Mouse (Mus musculus) midbrain, embryonic 15.5 days (tissue): Measurements from ENCODE around the gene Tssk1. TPM values are rescaled to one million over a fixed set of nuclear protein-coding genes. Genes with fewer than 3 reads are reported as not detected.

Experiments
- ATAC-seq: fragments of 200-750 bp; cut with Nextera tagmentation; replicated peaks from 2 replicates; pipeline ENCODE4 v1.8.0; 2017; ENCODE audit warnings: moderate TSS enrichment
- H3K27ac ChIP-seq: fragments of 300-500 bp; sonication (generic); 2 replicates; pipeline ENCODE4 v1.5.1; 2015; ENCODE audit warnings: mild to moderate bottlenecking, inconsistent platforms
- H3K27me3 ChIP-seq: fragments of 300-500 bp; sonication (generic); replicated peaks from 2 replicates; pipeline ENCODE4 v1.6.1; 2015; ENCODE audit warnings: inconsistent platforms
- H3K36me3 ChIP-seq: fragments of 300-500 bp; sonication (generic); replicated peaks from 2 replicates; pipeline ENCODE4 v1.6.1; 2015; ENCODE audit warnings: inconsistent platforms
- H3K4me1 ChIP-seq: fragments of 300-500 bp; sonication (generic); 2 replicates; pipeline ENCODE4 v1.6.1; 2015; ENCODE audit warnings: inconsistent platforms
- H3K4me2 ChIP-seq: fragments of 300-500 bp; sonication (generic); 2 replicates; pipeline ENCODE4 v1.6.1; 2015; ENCODE audit warnings: inconsistent platforms, mild to moderate bottlenecking, moderate library complexity
- H3K4me3 ChIP-seq: fragments of 300-500 bp; sonication (generic); 2 replicates; pipeline ENCODE4 v1.5.1; 2015; ENCODE audit warnings: mild to moderate bottlenecking, inconsistent platforms
- H3K9ac ChIP-seq: fragments of 300-500 bp; sonication (generic); 2 replicates; pipeline ENCODE4 v1.6.1; 2015; ENCODE audit warnings: mild to moderate bottlenecking, inconsistent platforms
- H3K9me3 ChIP-seq: fragments of 300-500 bp; sonication (generic); 2 replicates; pipeline ENCODE4 v1.6.1; 2016; ENCODE audit warnings: inconsistent platforms
- WGBS: fragments of 180-500 bp; shearing (Covaris S2); methylation state at CpG from one replicate; pipeline ENCODE4 v1.1.7; 2015; ENCODE audit warnings: mixed read lengths; 5-methylcytosine and 5-hydroxymethylcytosine counted together
- polyA plus RNA-seq: library from polyadenylated mRNA; unstranded; fragments of >200 nt; fragmentation: Nextera tagmentation; extraction: Ambion mirVana; gene quantifications from 2 replicates; pipeline ENCODE4 v1.2.1, GENCODE M21; 2015

Gene Tssk1
- polyA plus RNA-seq, 1 experiment from 2014 or later, result not detected

DNA sequence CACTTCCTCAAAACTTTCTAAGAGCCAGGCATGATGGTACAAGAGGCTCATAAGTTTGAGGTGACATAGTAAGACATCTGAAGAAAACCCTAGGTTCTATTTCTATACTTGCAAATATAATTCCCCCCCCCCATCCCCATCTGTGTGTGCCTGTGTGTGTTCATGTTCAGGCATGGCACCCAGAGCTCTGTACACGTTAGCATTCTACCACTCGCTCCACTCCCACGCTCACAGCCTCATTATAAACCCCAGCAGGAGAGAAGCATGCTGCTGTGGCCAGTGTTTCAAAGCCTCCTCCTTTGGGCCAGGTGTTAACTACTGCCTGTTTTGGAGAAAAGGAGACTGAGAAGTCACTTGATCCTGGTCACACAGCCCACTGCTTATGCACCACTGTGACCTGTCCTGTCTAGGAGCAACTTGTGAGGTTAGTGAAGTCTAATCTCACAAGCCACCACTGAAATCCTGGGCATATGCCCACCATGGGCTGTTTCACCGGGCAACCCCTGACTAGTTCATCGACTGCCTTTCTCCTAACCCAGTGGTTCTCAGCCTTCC is 38.0 kb downstream of the Tssk1 start:
- Histone ChIP-seq H3K4me3 (no peak overlapping the region), H3K9me3 (no peaks in the 10 kb centered on the region), H3K4me2 (no peak overlapping the region), H3K9ac (no peak overlapping the region), H3K4me1 (peaks cover 11% of the 10 kb centered on the region), H3K36me3 (no peaks in the 10 kb centered on the region), H3K27me3 (0 out of 2 replicates have a peak, but pooled peaks cover 3% of the 10 kb centered on the region), H3K27ac (no peak overlapping the region)
- no peak for ATAC-seq
- WGBS, result 75% methylated on average over 5 of the region's 5 CpGs

DNA sequence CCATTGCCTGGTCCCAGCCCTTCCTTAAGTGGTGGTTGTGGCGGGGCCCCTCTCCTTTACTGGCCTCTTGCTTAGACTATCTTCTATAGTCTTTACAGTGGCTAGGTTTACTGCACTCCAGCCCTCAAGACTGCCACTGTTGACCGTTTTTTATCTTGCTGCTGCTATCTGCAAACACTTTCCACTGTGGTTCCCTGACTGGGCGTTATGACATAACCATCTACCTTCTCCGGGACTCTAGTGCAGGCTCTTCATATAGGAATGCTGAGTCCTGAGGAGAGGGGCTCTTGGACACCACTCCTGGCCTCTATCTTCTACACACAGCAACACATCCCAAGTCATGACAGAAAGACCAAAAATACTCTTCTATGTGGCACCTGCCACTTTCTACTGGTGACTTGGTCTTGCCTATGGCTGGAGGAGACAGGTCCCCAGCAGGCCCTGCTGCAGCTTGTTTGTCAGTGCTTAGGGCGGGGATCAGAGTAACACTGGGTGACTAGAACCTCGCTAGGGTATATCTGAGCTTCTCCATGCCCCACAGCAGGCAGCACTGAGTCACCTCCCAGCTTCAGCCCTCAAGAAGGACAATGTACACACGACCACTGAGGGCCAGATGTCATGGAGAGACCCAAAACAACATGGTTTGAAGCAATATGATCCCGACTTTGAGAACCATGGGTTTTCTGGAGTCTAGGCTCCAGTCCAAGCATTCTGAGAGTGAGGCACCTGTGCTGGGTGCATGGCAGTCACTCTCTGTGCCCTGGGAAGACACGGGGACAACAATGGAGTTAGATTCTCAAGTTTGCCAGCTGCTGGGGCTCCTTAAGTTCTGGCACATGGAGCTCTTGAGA is 39.8 kb downstream of the Tssk1 start:
- ATAC-seq, result no peak
- Histone ChIP-seq H3K36me3 (no peaks in the 10 kb centered on the region), H3K27ac (no peak overlapping the region), H3K4me3 (no peak overlapping the region), H3K9me3 (no peaks in the 10 kb centered on the region), H3K9ac (no peak overlapping the region), H3K27me3 (0 out of 2 replicates have a peak, but pooled peaks cover 3% of the 10 kb centered on the region), H3K4me2 (no peak overlapping the region), H3K4me1 (peaks cover 2% of the 10 kb centered on the region)
- 72% methylated on average over 9 of the region's 9 CpGs for WGBS

DNA sequence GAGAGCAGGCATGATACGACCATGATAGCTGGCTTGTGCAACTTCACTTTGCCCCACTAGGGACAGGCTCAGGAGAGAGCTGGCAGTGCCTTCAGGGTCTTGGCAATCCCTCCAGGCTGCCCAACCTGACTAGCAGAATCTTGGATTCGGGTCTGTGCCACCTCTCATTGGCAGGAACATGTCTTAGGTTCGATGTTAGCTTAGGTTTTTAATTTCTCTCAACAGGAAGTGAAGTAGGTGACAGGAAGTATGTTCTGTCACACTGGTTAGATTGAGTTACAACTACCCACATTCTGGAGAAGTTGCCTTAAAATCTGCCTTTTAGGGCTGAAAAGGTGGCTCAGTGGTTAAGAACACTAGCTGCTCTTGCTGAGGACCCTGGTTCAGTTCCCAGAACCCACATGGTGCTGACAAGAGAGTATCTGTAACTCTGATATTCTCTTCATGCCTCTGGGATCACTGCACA is 40.5 kb downstream of the Tssk1 start:
- 55% methylated on average over 3 of the region's 3 CpGs for WGBS
- 0 out of 2 replicates have a peak, but pooled peaks cover 3% of the 10 kb centered on the region for H3K27me3 ChIP-seq

DNA sequence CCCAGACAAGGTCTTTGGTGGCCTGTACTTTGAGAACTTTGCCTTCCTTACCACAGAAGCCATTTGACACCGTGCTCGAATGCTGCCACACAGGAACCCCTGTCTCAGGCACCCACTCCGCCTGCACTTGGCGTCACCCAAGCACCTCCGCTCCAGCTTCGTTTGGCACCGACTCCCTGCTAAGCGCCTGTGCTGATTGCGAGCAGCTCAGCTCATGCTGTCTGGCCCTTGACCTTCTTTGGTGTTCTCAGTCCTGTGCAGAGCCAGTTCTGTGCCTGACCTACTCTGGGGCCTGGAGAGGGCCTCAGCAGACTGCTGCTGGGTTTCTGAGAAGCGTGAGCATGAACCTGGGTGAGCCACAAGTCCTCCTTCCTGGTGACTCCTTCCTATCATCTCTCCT is 42.8 kb downstream of the Tssk1 start:
- ATAC-seq, result no peak
- Histone ChIP-seq H3K9ac (no peak overlapping the region), H3K27me3 (0 out of 2 replicates have a peak, but pooled peaks cover 3% of the 10 kb centered on the region), H3K4me2 (no peak overlapping the region), H3K27ac (no peak overlapping the region), H3K9me3 (no peaks in the 10 kb centered on the region), H3K4me3 (no peak overlapping the region), H3K4me1 (no peaks in the 10 kb centered on the region), H3K36me3 (no peaks in the 10 kb centered on the region)
- 88% methylated on average over 10 of the region's 10 CpGs for WGBS

More for the DNA sequence above, 40.5 kb downstream of the Tssk1 start:
- Histone ChIP-seq H3K4me3 (no peak overlapping the region), H3K9me3 (no peaks in the 10 kb centered on the region), H3K4me1 (no peaks in the 10 kb centered on the region; the same call in 1 of the 2 replicates), H3K27ac (no peak overlapping the region), H3K36me3 (no peaks in the 10 kb centered on the region), H3K9ac (no peak overlapping the region), H3K4me2 (no peak overlapping the region)
- ATAC-seq, result no peak

DNA sequence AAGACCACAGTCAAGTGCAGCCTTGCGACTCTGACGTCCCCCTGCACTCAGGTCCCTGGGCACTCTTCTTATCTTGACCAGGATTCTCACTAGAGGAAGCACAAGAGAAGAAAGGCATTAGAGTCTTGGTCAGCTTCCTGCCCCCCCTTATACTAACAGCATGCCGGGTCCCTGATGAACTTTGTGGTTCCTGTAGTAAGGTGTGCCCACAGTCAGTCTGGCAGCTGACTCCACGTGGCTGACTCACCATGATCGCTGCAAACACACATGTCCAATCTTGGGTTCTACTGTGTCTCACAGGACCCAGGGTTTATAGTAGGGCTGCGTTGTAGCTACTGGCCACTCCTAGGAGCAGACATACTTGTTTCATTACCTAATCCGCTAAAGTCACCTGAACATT is 44.2 kb downstream of the Tssk1 start:
- Histone ChIP-seq H3K27ac (no peak overlapping the region), H3K36me3 (no peaks in the 10 kb centered on the region), H3K4me2 (no peak overlapping the region), H3K9me3 (no peaks in the 10 kb centered on the region), H3K4me3 (no peak overlapping the region), H3K27me3 (0 out of 2 replicates have a peak, but pooled peaks cover 3% of the 10 kb centered on the region), H3K4me1 (no peaks in the 10 kb centered on the region), H3K9ac (no peak overlapping the region)
- 85% methylated on average over 7 of the region's 7 CpGs for WGBS
- ATAC-seq, result no peak

DNA sequence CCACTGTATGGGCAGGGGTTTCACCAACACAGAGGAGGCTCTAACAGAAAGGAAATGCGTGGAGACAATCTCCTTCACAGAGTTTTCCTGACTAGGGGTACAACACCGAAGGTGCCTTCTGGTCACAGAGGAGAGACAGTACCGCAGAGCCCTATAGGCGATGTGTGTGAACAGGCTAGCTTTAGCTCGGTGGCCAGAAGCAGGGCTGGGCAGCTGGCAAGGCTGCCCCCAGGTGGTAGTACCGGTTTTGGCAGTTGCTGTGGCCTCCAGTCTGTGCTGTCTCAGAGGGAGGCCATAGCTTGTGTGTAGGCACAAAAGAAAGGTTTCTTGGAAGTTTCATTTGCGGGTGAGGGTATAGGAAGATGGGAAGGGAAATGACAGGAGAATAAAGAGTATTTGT is 44.8 kb downstream of the Tssk1 start:
- Histone ChIP-seq H3K27ac (no peak overlapping the region), H3K36me3 (no peaks in the 10 kb centered on the region), H3K27me3 (0 out of 2 replicates have a peak, but pooled peaks cover 3% of the 10 kb centered on the region), H3K9me3 (no peaks in the 10 kb centered on the region), H3K4me2 (no peak overlapping the region), H3K9ac (no peak overlapping the region), H3K4me3 (no peak overlapping the region), H3K4me1 (no peaks in the 10 kb centered on the region)
- ATAC-seq, result 0 out of 2 replicates have a peak, but pooled peaks have one; percentile 39
- 11% methylated on average over 7 of the region's 7 CpGs for WGBS

DNA sequence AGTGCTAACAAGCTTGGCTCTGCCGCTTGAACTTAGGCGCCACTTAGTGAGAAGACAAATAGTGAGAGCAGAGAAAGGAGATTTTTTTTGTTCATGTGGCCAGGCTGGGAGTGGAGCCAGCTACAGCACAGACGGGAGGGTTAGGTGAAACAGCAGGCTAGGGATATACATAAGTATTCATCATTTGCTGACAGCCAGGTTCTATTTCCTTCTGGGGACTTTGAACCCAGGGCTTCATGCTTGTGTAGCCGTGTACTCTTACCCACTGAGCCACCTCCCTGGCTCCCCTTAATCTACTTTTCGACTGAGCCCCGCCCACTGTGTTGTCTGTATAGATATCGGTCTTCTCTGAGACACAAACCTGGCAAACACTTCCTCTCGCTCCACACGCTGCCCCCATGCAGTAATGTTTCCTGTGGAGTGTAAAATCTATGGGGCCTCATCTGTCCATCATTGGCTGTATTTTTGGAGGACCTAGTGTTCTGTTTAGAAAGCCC is 45.3 kb downstream of the Tssk1 start:
- H3K36me3 ChIP-seq, result no peaks in the 10 kb centered on the region
- H3K27me3 ChIP-seq, result 0 out of 2 replicates have a peak, but pooled peaks cover 3% of the 10 kb centered on the region
- no peaks in the 10 kb centered on the region for H3K4me1 ChIP-seq
- H3K4me2 ChIP-seq, result no peak overlapping the region
- H3K9ac ChIP-seq, result no peak overlapping the region
- H3K4me3 ChIP-seq, result no peak overlapping the region
- no peak overlapping the region for H3K27ac ChIP-seq
- H3K9me3 ChIP-seq, result no peaks in the 10 kb centered on the region
- no peak for ATAC-seq
- 55% methylated on average over 9 of the region's 9 CpGs for WGBS

DNA sequence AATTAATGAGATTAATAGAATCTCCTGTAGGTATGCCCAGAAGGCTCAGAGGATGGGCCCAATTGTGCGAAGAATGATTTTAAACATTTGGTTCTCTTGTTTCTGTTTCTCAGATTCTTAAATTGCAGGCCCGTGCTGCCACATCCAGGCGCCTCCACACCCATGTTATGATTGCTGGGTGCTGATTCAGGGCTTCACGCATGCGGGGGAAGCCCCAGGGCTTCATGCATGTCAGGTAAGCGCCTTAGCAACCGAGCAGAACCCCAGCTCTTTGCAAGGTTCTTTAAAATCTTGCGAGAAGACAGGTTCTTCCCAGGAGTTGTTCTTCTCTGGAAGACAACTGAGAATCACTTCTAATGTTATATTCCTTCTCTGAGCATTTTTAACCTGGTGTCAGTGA is 49.4 kb downstream of the Tssk1 start:
- no peak for ATAC-seq
- no peaks in the 10 kb centered on the region for H3K4me1 ChIP-seq

DNA sequence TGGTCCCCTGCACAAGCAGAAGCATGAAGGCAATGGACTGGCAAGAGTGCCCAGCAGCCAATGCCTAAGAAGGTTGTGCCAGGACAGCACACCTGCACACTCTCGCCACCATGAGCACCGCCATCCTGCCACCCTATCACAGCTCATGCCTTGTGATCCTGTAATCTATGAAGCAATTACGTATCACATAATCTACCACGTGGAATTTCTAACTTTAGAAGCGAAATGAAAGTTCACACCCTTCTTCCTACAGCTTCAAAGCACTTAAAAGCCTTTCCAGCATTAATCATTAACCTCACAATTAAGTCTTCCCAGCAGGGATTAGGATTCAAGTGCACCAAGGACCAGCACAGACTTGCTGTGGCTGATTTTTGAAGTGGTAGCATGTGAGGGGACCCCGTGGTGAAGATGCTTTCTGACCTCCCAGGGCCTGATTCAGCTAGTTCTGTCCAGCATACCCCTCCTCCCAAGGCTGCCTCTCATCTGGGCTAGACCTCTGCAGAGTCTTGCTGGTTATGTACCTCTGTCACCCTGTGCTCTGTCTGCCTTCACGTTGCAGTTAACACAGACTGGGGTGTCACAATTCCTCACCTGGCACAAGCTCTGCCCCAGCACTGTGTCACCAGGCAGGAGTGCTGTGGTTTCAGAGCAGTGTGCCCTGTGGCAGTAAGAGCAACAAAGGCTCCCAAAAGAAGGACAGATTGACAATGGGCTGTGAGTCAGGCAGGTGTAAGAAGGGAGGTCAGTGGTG is 51.2 kb downstream of the Tssk1 start:
- H3K27ac ChIP-seq, result no peak overlapping the region
- H3K27me3 ChIP-seq, result no peaks in the 10 kb centered on the region
- H3K4me1 ChIP-seq, result peaks cover 16% of the 10 kb centered on the region
- no peak overlapping the region for H3K9ac ChIP-seq
- no peaks in the 10 kb centered on the region for H3K9me3 ChIP-seq
- 62% methylated on average over 7 of the region's 7 CpGs for WGBS
- ATAC-seq, result no peak
- no peaks in the 10 kb centered on the region for H3K36me3 ChIP-seq
- H3K4me3 ChIP-seq, result no peak overlapping the region
- H3K4me2 ChIP-seq, result no peak overlapping the region

More for the DNA sequence above, 49.4 kb downstream of the Tssk1 start:
- no peak overlapping the region for H3K4me2 ChIP-seq
- H3K9ac ChIP-seq, result no peak overlapping the region
- H3K36me3 ChIP-seq, result no peaks in the 10 kb centered on the region
- H3K9me3 ChIP-seq, result no peaks in the 10 kb centered on the region
- no peaks in the 10 kb centered on the region for H3K27me3 ChIP-seq
- 69% methylated on average over 8 of the region's 8 CpGs for WGBS
- no peak overlapping the region for H3K27ac ChIP-seq
- no peak overlapping the region for H3K4me3 ChIP-seq

Other genes with a start within 250 kb of the Tssk1 start
- 11.2 and 11.5 TPM in 2 replicates for gene Ccdc74a, start 247.8 kb upstream of the Tssk1 start, polyA plus RNA-seq
- 53.2 and 59.4 TPM in 2 replicates for gene Med15, start 161.3 kb upstream of the Tssk1 start, polyA plus RNA-seq
- gene Klhl22, start 134.6 kb upstream of the Tssk1 start, polyA plus RNA-seq, result 93.2 and 93.4 TPM in 2 replicates
- gene Scarf2, start 96.9 kb upstream of the Tssk1 start, polyA plus RNA-seq, result 1.7 and 2.6 TPM in 2 replicates
- 3.5 and 4.9 TPM in 2 replicates for gene B830017H08Rik, start 61.1 kb upstream of the Tssk1 start, polyA plus RNA-seq
- 3.9 and 5.2 TPM in 2 replicates for gene Car15, start 55.9 kb upstream of the Tssk1 start, polyA plus RNA-seq
- gene Gm20518, start 2.6 kb upstream of the Tssk1 start, polyA plus RNA-seq, result 0.53 and 0.68 TPM in 2 replicates
- 119 and 120 TPM in 2 replicates for gene Dgcr2, start 4.3 kb downstream of the Tssk1 start, polyA plus RNA-seq
- 0.11 TPM in 1 of 2 replicates, not detected in the other for gene Tssk2, start 4.4 kb downstream of the Tssk1 start, polyA plus RNA-seq
- 51.7 and 57.1 TPM in 2 replicates for gene Ess2, start 17.1 kb downstream of the Tssk1 start, polyA plus RNA-seq
- 0.38 and 1.1 TPM in 2 replicates for gene Gsc2, start 20.8 kb downstream of the Tssk1 start, polyA plus RNA-seq
- gene Slc25a1, start 34.0 kb downstream of the Tssk1 start, polyA plus RNA-seq, result 169 and 179 TPM in 2 replicates
- not detected in 2 replicates for gene Vpreb2, start 86.2 kb downstream of the Tssk1 start, polyA plus RNA-seq
- 160 and 171 TPM in 2 replicates for gene Dgcr6, start 158.6 kb downstream of the Tssk1 start, polyA plus RNA-seq
- 3.7 and 5.0 TPM in 2 replicates for gene Prodh, start 196.0 kb downstream of the Tssk1 start, polyA plus RNA-seq
- gene Rtn4r, start 233.4 kb downstream of the Tssk1 start, polyA plus RNA-seq, result 25.0 and 27.2 TPM in 2 replicates